Mouse (Mus musculus) regulatory T cell (primary cell): ENCODE results near the gene Hist2h3b.
"Not testable (repeated sequence)": the region's sequence is repeated elsewhere in the genome, so short reads cannot be mapped to it uniquely, and the experiment has no call there.

ENCODE experiments used
- in situ Hi-C: fragments of 300-600 bp; cut with MboI, MseI; formaldehyde crosslinking; loops from one replicate; pipeline ENCODE4 v1.15.1; 2025; ENCODE audit warnings: high pct_unique_total_duplicates

The Hist2h3b gene

DNA sequence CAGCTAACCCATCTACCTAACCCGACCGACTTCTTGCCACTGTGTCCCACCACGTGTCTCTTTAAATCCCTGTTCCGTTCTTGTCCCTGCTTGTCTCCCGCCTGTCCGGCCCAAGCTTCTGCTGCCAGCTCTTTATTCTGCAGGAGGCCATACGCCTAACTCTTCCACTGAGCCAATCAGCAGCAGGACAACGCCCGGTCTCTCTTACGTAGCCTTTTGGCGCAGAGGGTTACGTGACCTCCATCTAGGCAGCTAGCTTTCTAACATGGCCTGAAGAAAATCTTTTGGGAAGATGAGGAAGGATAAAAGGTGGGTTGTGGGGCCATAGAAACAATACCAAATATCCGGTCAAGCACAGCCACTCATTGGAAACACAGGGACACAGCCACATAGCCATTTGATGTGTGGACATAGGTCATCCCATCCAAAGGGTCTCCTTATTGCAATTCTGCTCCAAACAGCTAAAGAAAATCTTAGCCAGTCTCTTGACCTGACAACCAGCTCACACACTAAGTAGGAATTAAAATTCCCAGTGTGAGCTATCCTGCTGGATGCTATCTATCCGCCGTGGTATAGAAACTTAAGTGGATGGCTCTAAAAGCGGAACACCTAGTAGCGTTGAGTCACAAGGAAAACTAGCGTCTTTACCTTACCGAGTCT lies 6.1 kb upstream of the Hist2h3b start:
- in situ Hi-C loops = no loop called here

DNA sequence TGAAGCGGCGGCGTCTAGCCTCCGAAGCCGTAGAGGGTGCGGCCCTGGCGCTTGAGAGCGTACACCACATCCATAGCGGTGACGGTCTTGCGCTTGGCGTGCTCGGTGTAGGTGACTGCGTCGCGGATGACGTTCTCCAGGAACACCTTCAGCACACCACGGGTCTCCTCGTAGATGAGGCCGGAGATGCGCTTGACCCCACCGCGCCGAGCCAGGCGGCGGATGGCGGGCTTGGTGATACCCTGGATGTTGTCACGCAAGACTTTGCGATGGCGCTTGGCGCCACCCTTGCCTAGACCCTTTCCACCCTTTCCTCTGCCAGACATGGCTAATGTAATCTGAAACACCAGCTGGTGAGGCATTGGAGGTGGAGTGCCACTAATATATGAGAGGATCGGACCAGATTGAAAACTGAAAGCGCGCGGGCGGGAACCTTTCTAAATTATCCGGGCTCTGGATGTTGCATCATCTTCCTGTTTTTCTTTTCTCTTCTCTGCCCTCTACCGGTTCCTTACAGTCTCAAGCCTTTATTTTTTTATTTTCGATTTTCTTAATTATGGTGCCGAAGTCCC lies 5.4 kb upstream of the Hist2h3b start, which contains the start of gene Hist2h4:
Gene Hist2h4, minus strand, starts transcription at position 333 of the 572 bp plus-strand sequence.
- in situ Hi-C loops = no loop called here

DNA sequence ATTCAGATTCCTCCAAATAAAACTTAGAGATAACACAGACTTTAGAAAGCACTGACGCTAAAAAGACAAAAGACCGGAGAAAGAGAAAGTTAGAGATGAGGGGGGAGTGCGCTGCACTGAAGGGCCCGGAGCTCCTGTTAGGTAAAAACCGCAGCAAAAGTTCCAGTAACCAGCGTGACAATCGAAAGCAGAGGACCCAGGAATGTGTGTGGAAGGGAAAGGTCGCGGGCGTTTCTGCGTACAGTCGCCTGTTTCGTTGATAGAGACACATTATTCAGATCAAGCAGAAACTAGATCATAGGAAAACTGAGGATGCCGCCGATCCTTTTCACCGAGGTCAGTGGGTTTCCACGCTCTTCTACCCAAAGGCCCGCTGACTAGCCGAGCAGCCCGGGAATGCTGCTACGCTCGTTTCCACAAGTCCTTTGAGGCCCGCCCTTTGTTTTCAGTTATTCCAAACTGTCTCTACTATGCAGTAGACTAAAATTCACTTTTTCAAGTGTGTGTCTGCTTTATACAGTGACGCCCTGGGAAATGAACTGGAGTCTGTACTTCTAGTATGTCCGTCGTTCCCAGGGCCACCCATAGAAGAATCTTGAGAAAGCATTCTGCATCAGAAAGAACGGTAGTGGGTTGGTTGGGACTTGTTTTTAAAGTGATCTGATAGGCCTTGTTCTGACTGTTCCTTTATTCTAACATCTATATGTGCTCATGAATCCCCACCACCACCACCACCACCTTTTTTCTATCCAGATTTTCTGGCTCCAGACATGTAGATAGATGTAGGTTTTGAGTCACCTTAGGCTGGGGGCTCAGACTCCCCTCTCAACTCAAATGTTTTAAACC lies 4.7 kb upstream of the Hist2h3b start:
- in situ Hi-C loops = no loop called here

DNA sequence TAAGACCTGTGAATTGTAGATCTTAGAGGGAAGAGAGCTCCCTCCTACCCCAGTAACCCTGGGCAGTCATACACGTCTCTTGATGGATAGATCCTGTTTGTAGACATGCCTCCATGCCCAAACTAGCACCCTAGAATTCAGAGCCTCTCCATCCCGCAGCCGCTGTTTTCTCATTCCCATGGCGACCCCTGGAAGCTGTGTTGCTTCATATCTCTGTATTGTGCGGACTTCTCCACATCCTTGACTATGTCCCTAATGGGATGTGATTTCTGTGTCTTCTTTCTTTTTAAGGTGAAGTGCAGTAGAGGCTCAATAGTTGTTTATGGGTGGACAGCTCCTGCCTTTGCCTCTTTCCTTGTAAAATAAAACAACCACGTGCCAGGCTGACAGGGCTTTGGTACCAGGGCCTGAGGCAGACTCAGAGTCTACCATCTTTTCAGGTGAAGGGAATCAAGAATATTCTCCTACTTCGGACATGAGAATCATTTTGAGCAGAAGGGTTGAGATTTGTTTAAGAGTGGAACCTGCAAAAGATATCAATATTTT lies 4.0 kb upstream of the Hist2h3b start:
- in situ Hi-C loops = no loop called here

DNA sequence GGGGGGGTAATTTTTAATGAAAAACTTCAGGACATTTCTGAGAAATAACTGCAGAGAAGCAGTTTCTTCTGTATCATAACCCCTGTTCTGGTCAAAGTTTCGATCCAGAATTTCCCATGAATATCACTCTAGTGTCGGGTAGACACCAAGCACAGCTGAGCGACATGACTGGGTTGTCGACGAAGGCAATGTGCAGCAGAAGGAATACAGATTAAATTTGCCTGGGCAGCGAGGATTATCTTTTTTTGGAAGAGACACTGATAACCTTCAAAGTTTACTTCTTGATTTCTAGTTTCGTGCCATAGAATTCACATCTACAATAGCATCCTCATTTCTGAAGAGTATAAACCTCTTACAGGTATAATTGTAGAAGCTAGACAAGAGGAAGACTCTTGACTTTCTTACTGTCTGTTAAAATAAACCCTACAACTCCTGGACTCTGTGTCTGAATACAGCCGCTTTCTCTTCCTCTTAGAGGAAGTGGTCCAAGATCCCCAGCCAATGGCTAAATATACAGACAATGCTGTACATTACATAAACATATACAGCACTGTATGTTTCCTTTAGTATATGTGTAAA lies 2.2 kb upstream of the Hist2h3b start:
- in situ Hi-C loops = no loop called here

DNA sequence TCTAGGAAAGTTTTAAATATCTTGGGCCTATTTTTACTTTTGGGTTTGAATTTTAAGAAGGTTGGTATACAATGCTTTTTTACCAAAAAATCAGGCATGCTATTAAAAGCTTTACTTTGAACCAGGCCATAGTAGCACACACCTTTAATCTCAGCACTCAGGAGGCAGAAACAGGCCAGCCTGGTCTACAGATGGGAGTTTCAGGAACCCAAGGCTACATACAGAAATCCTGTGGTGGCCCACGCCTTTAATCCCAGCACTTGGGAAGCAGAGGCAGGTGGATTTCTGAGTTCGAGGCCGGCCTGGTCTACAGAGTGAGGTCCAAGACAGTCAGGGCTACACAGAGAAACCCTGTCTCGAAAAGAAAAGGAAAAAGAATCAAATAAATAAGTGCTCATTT lies 913 bp upstream of the Hist2h3b start:
- in situ Hi-C loops = no loop called here

DNA sequence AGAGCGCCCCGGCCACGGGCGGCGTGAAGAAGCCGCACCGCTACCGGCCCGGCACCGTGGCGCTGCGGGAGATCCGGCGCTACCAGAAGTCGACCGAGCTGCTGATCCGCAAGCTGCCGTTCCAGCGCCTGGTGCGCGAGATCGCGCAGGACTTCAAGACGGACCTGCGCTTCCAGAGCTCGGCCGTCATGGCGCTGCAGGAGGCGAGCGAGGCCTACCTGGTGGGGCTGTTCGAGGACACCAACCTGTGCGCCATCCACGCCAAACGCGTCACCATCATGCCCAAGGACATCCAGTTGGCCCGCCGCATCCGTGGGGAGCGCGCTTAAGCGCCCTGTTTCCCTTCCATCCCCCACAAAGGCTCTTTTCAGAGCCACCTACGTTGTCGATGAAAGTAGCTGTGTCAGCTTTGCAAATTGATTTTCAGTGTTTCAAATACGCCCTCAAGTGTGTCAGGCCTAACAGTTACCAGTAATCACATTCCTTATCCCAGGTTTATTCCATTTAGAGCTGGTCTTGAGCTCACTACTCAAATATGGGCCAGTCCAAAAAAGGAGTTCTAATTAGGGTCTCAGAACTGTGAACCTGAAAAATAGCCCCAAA lies 423 bp downstream of the Hist2h3b start:
- in situ Hi-C loops = not testable (repeated sequence)

DNA sequence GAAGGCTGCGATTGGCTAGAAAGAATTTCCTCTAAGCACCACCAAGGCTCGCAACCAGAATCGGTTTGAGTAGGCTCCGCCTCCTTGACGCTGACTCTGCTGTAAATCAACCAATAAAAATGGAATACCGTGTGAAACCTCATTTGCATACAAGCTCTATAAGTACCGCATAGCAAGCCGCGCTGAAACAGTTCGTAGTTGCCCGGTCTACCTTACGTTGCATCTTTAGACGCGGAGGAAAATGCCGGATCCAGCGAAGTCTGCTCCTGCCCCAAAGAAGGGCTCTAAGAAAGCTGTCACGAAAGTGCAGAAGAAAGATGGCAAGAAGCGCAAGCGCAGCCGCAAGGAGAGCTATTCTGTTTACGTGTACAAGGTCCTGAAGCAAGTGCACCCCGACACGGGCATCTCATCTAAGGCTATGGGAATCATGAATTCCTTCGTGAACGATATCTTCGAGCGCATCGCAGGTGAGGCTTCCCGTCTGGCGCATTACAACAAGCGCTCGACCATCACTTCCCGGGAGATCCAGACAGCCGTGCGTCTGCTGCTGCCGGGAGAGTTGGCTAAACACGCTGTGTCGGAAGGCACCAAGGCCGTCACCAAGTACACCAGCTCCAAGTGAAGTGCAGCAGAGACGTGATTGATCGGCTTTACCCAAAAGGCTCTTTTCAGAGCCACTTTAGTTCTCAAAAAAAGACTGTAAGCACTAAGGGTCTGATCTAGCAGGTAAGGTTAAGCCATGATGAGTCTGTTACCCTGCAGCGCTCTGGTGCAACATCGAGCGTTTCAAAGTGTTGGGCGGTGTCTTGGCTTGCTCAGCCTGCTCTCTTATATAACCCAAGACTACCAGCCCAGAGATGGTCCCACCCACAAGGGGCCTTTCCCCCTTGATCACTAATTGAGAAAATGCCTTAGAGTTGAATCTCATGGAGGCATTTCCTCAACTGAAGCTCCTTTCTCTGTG lies 1.3 kb downstream of the Hist2h3b start, which contains the start of gene Hist2h2bb:
Gene Hist2h2bb, plus strand, starts transcription at position 242 of the 964 bp plus-strand sequence.
- in situ Hi-C loops = no loop called here

DNA sequence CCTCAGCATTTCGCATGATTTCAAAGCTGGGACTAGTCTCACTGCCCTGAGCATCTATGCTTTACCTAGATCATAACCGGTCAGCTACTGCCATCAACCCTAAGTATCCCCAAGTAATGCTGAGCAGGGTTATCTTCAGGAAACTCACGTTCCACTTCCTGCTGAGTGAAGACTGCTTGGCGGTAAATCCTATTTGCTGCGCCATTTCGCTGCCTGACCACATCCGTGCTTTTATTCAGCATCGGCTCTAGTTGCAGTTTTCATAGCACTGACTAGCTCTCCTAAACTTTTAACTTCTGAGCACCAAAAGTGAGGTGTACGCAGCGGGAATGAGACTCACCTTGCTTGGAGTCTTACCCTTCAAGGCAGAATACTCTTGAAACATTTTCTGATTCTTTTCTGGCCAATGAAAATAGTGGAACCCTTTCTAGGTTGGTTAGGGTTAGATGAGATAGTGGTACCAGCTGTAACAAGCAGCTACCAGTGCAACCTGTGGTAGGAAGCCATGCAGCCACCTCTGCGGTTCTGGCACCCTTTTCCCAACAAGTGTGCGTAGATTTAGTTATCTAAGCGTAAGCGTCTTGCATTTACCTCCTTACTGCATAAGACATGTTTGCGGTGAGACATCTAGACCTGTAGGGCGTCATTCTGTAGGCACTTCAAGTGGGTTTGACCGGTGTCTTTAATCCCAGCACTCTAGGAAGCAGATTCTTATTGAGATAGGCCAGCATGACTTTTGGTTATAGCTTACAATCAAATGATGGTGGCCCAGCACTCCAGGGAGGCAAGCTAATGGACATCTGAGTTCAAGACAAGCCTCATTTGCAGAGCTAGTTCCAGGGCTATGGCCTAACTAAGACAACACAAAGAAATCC lies 5.4 kb downstream of the Hist2h3b start:
- in situ Hi-C loops = no loop called here

DNA sequence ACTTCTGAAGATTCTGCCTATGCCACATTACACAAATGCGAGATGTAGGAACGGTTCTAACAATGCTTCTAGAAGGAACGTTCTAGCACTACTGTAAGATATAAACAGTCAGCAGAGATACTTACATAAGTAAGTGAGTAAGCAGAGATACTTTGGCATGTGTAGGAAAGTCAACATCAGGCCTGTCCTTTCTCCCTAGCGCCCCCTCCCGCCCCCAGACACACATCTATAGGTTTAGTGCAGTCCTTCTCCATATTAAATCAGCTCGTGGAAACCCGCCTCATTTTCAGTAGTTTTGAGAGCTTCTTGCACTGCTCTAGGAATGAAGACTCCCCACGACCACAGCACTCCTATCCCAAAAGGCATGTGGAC lies 9.0 kb downstream of the Hist2h3b start:
- in situ Hi-C loops = loop anchor here (25.0 kb wide), 1 partner anchor 1890 kb away; the partner anchor contains the start of gene Lingo4

DNA sequence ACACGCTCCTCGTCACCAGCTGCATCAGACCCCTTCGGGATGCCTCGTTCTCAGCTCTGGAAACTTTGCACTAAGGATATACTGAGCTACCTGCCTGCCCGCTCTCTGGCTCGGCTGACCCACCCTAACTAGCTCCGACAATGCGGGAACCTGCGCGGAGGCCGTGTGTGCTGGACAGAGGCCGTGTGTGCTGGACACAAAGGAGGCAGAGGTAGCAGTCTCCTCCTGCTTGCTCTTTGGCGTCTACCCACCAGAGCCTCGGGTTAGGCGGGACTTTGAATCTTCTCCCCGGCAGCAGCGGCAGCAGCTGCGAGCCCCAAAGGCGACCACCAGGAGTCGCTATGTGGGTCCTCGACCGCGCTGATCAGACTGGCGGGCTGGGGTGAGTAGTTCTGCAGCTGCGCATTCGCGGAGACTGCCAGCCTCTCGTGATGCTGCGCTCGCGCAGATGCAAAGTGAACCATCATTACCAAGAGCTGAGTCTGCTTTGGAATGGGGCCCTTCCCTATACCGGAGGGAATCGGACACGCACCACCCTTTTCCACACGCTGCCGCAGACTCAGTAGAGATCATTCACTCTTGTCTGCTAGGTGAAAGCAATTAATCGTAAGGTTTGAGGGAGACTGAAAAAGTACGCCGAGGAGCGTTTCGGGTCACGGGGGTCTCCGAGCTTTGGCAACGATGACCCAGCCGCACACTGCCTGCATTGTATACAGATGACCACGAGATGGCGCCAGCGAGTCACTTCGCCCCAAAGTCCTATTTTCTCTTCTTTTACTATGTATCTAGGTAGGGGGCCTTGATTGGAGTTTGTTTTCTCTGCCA lies 9.6 kb downstream of the Hist2h3b start:
- in situ Hi-C loops = loop anchor here (25.0 kb wide), 1 partner anchor 1891 kb away; the partner anchor contains the start of gene Lingo4

DNA sequence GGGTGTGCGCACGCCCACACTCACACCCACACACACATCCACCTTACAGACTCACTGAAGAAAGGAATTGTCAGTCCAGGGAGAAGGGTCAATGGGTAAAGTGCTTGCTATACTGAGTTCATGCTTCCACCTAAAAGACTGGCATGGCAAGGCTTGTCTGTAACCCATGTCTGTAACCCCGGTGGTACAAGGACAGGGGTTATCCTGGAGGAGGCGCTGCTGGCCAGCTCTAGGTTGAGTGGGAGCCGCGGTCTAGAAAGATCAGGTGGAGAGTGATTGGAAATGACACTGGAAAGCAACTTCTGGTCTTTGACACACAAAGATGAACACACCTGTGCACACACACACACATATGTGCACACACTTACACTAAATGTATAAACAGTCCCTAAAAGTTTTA lies 12.2 kb downstream of the Hist2h3b start:
- in situ Hi-C loops = loop anchor here (5.0 to 25.0 kb wide), 2 partner anchors 47 to 1893 kb away; partner anchors contain the start of gene Lingo4

DNA sequence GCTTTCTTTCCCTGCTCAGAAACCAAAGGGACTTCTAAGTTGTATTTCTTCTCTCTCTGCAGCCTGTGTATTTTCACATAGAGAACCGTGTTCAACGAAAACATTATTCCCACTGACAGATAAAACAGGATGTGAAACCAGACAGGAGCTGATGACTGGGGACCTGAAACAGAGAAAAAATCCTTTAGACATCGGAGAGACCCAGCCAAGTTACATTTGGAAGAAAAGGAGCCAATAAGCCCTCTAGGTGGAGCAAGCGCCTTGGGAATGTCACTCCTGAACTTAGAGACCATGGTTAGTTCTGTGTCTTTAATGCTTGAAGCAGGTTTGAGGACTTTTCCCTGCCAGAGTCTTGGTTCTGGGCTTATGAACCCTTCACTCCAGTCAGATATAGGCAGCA lies 16.0 kb downstream of the Hist2h3b start:
- in situ Hi-C loops = loop anchor here (5.0 to 25.0 kb wide), 2 partner anchors 43 to 1897 kb away; partner anchors contain the start of gene Lingo4

DNA sequence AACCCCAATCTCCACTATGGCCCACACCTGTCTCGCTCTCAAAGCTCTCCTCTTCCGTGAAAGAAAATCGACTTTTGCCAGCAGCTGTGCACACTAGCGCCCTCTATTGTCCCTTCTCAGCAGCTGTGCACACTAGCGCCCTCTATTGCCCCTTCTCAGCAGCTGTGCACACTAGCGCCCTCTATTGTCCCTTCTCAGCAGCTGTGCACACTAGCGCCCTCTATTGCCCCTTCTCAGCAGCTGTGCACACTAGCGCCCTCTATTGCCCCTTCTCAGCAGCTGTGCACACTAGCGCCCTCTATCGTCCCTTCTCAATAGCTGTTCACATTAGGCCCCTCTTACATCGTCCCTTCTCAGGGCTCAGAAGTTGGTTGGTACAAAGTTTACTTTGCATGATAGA lies 18.9 kb downstream of the Hist2h3b start:
- in situ Hi-C loops = loop anchor here (25.0 kb wide), 1 partner anchor 1900 kb away; the partner anchor contains the start of gene Lingo4

DNA sequence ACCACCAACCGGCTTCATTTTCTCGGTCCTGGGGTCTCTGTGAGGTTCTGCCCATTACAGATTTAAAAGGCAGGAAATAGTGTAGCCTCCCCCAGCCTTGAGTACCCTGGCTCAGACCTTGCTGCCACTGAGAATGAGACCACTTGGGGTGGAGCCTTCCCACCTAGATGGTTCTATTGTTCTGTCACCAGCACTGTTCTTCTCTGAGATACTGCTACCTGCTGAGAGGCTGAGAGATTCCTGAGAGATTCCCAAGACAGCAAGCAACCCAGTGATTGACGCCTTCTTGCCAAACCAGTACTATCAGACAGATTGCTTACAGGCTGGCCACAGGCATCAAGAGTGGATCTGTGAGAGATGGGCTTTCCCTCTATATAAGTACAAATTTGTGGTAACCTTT lies 20.7 kb downstream of the Hist2h3b start:
- in situ Hi-C loops = loop anchor here (25.0 kb wide), 1 partner anchor 1902 kb away; the partner anchor contains the start of gene Lingo4

DNA sequence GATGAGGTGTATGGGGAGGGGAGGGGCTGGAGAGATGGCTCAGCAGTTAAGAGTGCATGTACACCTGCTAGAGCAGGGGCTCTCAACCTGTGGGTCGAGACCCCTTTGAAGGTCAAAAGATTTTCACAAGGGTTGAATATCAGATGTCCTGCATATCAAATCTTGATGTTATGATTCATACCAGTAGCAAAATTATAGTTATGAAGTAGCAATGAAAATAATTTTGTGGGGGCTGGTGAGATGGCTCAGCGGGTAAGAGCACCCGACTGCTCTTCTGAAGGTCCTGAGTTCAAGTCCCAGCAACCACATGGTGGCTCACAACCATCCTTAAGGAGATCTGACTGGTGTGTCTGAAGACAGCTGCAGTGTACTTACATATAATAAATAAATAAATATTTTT lies 22.3 kb downstream of the Hist2h3b start:
- in situ Hi-C loops = loop anchor here (25.0 kb wide), 1 partner anchor 1903 kb away; the partner anchor contains the start of gene Lingo4

DNA sequence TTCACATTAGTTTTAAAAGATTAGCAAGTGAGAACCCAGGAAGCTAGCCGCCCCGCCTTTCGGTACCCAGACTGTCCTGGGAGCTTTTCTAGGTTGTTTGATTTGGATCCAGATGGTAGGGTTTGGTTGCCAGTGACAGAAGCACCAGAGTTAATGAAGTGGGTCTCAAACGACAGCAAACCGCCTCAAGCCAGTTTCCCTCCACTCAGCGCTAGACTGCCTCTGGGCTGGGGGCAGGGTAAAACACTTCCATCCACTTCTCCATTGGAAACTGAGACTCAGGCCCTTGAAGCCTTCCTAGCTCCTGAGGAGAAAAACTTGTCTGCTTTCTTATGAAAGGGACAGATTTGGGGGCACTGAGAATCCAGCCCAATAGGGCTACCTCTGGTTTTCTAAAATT lies 24.2 kb downstream of the Hist2h3b start:
- in situ Hi-C loops = loop anchor here (25.0 kb wide), 1 partner anchor 1905 kb away; the partner anchor contains the start of gene Lingo4

DNA sequence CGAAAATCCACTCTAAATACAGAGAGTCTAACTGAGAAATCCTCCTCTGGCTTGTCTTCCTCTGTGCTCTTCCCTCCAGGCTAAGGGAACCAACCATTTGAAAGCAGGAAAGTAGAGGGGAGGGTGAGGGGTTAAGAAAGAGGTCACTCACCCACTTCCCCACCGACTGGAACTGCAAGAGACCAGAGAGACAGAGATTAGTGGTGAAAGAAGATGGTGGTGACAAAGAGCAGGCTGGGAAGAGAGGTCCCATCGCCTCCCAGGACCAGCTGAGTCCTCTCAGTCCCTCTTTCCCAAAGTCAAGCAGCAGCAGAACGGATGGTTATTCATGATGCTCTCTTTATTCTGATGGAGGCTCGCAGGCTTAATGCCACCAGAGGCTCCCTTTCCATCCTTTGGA lies 24.9 kb downstream of the Hist2h3b start:
- in situ Hi-C loops = loop anchor here (25.0 kb wide), 1 partner anchor 1906 kb away; the partner anchor contains the start of gene Lingo4
